Mouse (Mus musculus): ENCODE data around the gene Myo1e. TPM values are rescaled to one million over a fixed set of nuclear protein-coding genes. Genes with fewer than 3 reads are reported as not detected.

Gene Myo1e
- polyA plus RNA-seq, 1 experiment from 2014 or later, result 10.5 TPM

- Histone ChIP-seq H3K4me2 (ENCODE audit: low read depth, low read length, severe bottlenecking) (no peak overlapping the region), H3K27ac (ENCODE audit: low read depth, low read length) (no peak overlapping the region), H3K4me3 (ENCODE audit: low read depth, low read length) (no peak overlapping the region), H3K9me3 (ENCODE audit: control insufficient read depth, low read length) (no peaks in the 10 kb centered on the region), H3K27me3 (ENCODE audit: control insufficient read depth, insufficient read depth, low read length) (peaks cover 2% of the 10 kb centered on the region; the same call in 1 of the 2 replicates), H3K4me1 (replicated peaks; ENCODE audit: control insufficient read depth, insufficient read depth, low read length) (peaks cover 4% of the 10 kb centered on the region; the same call in 1 of the 2 replicates), H3K9ac (ENCODE audit: low read length) (no peak overlapping the region), H3K36me3 (ENCODE audit: control insufficient read depth, insufficient read depth, low read length) (no peaks in the 10 kb centered on the region)
- 83% methylated on average over 8 of the region's 8 CpGs for WGBS
- ATAC-seq (replicated peaks; ENCODE audit: low FRiP score), result no peak
- no peak for DNase-seq (ENCODE audit: low spot score)
Measured at GRCm38 (mm10) chr9:70209296-70210049, 2.3 kb downstream of the Myo1e start.

DNA sequence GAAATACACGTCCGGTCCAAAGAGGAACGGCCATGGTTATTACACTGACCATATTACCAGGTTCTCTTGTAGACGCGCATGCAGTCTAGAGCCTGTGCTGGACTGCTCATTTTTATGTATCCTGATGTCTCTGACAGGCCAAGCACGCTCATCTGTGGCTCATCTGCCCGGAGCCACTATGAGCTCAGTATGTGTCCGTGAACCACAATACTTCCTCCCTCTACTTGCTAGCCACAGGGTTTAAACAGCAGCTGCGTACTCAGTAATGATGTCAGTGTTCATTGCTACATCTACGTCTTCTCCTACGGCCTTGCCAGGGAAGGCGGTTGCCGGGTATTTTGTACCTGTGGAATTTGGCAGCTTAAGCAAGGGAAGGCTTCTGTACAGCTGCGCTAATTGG is 4.5 kb downstream of the Myo1e start:
- H3K27me3 ChIP-seq (ENCODE audit: control insufficient read depth, insufficient read depth, low read length), result no peaks in the 10 kb centered on the region
- 87% methylated on average over 14 of the region's 14 CpGs for WGBS

GRCm38 (mm10) chr9:70216517-70216916 is 9.4 kb downstream of the Myo1e start:
- Histone ChIP-seq H3K9ac (ENCODE audit: low read length) (no peak overlapping the region), H3K4me3 (ENCODE audit: low read depth, low read length) (no peak overlapping the region), H3K27me3 (ENCODE audit: control insufficient read depth, insufficient read depth, low read length) (no peaks in the 10 kb centered on the region), H3K4me1 (replicated peaks; ENCODE audit: control insufficient read depth, insufficient read depth, low read length) (no peaks in the 10 kb centered on the region), H3K9me3 (ENCODE audit: control insufficient read depth, low read length) (no peaks in the 10 kb centered on the region), H3K27ac (ENCODE audit: low read depth, low read length) (no peak overlapping the region), H3K36me3 (ENCODE audit: control insufficient read depth, insufficient read depth, low read length) (no peaks in the 10 kb centered on the region), H3K4me2 (ENCODE audit: low read depth, low read length, severe bottlenecking) (no peak overlapping the region)
- DNase-seq (ENCODE audit: low spot score) (no peak), ATAC-seq (replicated peaks; ENCODE audit: low FRiP score) (no peak)
- 76% methylated on average over 6 of the region's 6 CpGs for WGBS

More for the DNA sequence above, 4.5 kb downstream of the Myo1e start:
- H3K27ac ChIP-seq (ENCODE audit: low read depth, low read length), result no peak overlapping the region
- no peak overlapping the region for H3K9ac ChIP-seq (ENCODE audit: low read length)
- H3K4me3 ChIP-seq (ENCODE audit: low read depth, low read length), result no peak overlapping the region
- H3K4me1 ChIP-seq (replicated peaks; ENCODE audit: control insufficient read depth, insufficient read depth, low read length), result peaks cover 4% of the 10 kb centered on the region; the same call in 1 of the 2 replicates
- DNase-seq (ENCODE audit: low spot score) (no peak), ATAC-seq (replicated peaks; ENCODE audit: low FRiP score) (no peak)
- no peaks in the 10 kb centered on the region for H3K9me3 ChIP-seq (ENCODE audit: control insufficient read depth, low read length)
- H3K4me2 ChIP-seq (ENCODE audit: low read depth, low read length, severe bottlenecking), result no peak overlapping the region
- no peaks in the 10 kb centered on the region for H3K36me3 ChIP-seq (ENCODE audit: control insufficient read depth, insufficient read depth, low read length)

DNA sequence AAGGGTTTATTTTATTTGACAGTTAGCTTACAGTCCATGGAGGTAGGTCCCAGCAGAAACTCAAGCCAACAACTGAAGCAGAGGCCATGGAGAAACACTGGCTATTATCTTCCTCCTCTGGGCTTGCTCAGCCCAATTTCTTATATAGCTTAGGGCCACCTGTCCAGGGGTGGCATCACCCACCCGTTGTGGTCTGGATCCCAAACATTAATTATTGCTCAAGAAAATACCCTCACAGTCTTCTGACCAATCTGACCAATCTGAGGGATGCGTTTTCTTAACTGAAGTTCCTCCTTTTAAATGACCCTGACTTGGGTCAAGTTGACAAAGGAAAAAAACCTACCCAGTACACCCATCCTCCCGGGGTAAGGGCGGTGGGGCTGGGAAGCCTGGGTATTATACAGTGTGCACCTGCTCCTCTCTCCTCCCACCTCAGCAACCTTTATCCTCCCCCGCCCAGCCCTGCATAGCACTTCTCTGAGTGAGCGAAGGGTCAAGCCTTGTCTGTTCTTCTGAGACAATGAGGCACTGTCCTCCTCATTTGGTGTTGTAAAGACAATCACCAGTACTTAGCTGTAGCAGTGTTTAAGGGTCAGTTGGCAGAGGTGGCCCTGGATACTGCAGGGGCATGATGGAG is 12.3 kb downstream of the Myo1e start:
- no peak overlapping the region for H3K9ac ChIP-seq (ENCODE audit: low read length)
- no peak overlapping the region for H3K27ac ChIP-seq (ENCODE audit: low read depth, low read length)
- WGBS, result 71% methylated on average over 6 of the region's 6 CpGs
- H3K4me2 ChIP-seq (ENCODE audit: low read depth, low read length, severe bottlenecking), result no peak overlapping the region
- DNase-seq (ENCODE audit: low spot score), result no peak
- no peaks in the 10 kb centered on the region for H3K9me3 ChIP-seq (ENCODE audit: control insufficient read depth, low read length)
- H3K27me3 ChIP-seq (ENCODE audit: control insufficient read depth, insufficient read depth, low read length), result no peaks in the 10 kb centered on the region
- no peaks in the 10 kb centered on the region for H3K4me1 ChIP-seq (replicated peaks; ENCODE audit: control insufficient read depth, insufficient read depth, low read length)
- ATAC-seq (replicated peaks; ENCODE audit: low FRiP score), result no peak
- H3K4me3 ChIP-seq (ENCODE audit: low read depth, low read length), result no peak overlapping the region
- H3K36me3 ChIP-seq (ENCODE audit: control insufficient read depth, insufficient read depth, low read length), result no peaks in the 10 kb centered on the region

- ATAC-seq (replicated peaks; ENCODE audit: low FRiP score), result no peak
- Histone ChIP-seq H3K9me3 (ENCODE audit: control insufficient read depth, low read length) (no peaks in the 10 kb centered on the region), H3K27me3 (ENCODE audit: control insufficient read depth, insufficient read depth, low read length) (no peaks in the 10 kb centered on the region), H3K36me3 (ENCODE audit: control insufficient read depth, insufficient read depth, low read length) (no peaks in the 10 kb centered on the region), H3K4me3 (ENCODE audit: low read depth, low read length) (no peak overlapping the region), H3K9ac (ENCODE audit: low read length) (no peak overlapping the region), H3K4me2 (ENCODE audit: low read depth, low read length, severe bottlenecking) (no peak overlapping the region), H3K27ac (ENCODE audit: low read depth, low read length) (no peak overlapping the region), H3K4me1 (replicated peaks; ENCODE audit: control insufficient read depth, insufficient read depth, low read length) (no peaks in the 10 kb centered on the region)
- 77% methylated on average over 7 of the region's 7 CpGs for WGBS
- DNase-seq (ENCODE audit: low spot score), result no peak
Measured at GRCm38 (mm10) chr9:70220461-70221170, 13.5 kb downstream of the Myo1e start.

GRCm38 (mm10) chr9:70223142-70223541 is 16.0 kb downstream of the Myo1e start:
- WGBS, result 84% methylated on average over 4 of the region's 4 CpGs
- Histone ChIP-seq H3K4me3 (ENCODE audit: low read depth, low read length) (no peak overlapping the region), H3K27me3 (ENCODE audit: control insufficient read depth, insufficient read depth, low read length) (no peaks in the 10 kb centered on the region), H3K4me1 (replicated peaks; ENCODE audit: control insufficient read depth, insufficient read depth, low read length) (no peaks in the 10 kb centered on the region), H3K36me3 (ENCODE audit: control insufficient read depth, insufficient read depth, low read length) (no peaks in the 10 kb centered on the region), H3K9me3 (ENCODE audit: control insufficient read depth, low read length) (no peaks in the 10 kb centered on the region), H3K9ac (ENCODE audit: low read length) (no peak overlapping the region), H3K4me2 (ENCODE audit: low read depth, low read length, severe bottlenecking) (no peak overlapping the region), H3K27ac (ENCODE audit: low read depth, low read length) (no peak overlapping the region)
- ATAC-seq (replicated peaks; ENCODE audit: low FRiP score) (no peak), DNase-seq (ENCODE audit: low spot score) (no peak)

DNA sequence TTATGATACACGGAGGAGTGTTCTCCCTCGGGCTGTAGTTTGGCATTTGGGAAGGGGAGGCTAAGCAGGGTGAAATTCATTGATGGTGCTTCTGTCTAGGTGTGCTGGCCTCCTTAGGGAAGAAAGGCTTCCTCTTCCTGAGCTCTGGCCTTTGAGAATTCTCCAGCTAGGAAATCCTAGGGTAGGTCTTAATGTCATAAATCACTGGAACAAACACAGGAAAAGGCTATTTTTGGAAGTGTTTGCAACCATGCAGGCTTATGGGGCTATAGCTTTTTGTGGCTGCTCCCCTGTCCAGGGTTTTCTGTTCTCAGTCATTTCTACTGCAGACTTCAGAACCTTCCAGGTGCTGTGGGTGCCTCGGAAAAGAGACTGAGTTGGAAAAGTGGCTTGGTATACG is 16.9 kb downstream of the Myo1e start:
- no peaks in the 10 kb centered on the region for H3K36me3 ChIP-seq (ENCODE audit: control insufficient read depth, insufficient read depth, low read length)
- no peak overlapping the region for H3K4me2 ChIP-seq (ENCODE audit: low read depth, low read length, severe bottlenecking)
- WGBS, result 87% methylated on average over 4 of the region's 4 CpGs
- DNase-seq (ENCODE audit: low spot score), result no peak
- no peaks in the 10 kb centered on the region for H3K27me3 ChIP-seq (ENCODE audit: control insufficient read depth, insufficient read depth, low read length)
- H3K4me1 ChIP-seq (replicated peaks; ENCODE audit: control insufficient read depth, insufficient read depth, low read length), result no peaks in the 10 kb centered on the region
- no peak overlapping the region for H3K27ac ChIP-seq (ENCODE audit: low read depth, low read length)
- H3K4me3 ChIP-seq (ENCODE audit: low read depth, low read length), result no peak overlapping the region
- no peak for ATAC-seq (replicated peaks; ENCODE audit: low FRiP score)
- H3K9me3 ChIP-seq (ENCODE audit: control insufficient read depth, low read length), result no peaks in the 10 kb centered on the region
- H3K9ac ChIP-seq (ENCODE audit: low read length), result no peak overlapping the region

DNA sequence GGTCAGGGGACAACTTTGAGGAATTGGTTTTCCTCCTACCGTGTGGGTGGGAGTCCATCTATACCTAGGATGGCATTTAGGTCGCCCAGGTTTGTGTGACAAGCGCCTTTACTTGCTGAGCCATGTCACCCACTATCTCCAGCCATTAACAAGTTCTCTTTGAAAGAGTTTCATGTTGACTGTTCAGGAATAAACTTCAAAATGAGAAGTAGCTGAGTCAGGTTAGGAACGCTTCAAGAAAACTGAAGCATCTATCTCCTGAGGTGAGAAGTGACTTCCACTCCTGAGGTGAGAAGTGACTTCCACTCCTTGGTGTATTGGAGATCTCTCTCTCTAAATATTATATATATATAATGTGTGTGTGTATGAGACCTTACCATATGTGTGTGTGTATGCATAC is 19.2 kb downstream of the Myo1e start:
- WGBS, result 92% methylated on average over 4 of the region's 4 CpGs
- no peak for ATAC-seq (replicated peaks; ENCODE audit: low FRiP score)
- DNase-seq (ENCODE audit: low spot score), result no peak

More for the DNA sequence above, 19.2 kb downstream of the Myo1e start:
- Histone ChIP-seq H3K4me2 (ENCODE audit: low read depth, low read length, severe bottlenecking) (no peak overlapping the region), H3K4me3 (ENCODE audit: low read depth, low read length) (no peak overlapping the region), H3K9ac (ENCODE audit: low read length) (no peak overlapping the region), H3K9me3 (ENCODE audit: control insufficient read depth, low read length) (no peaks in the 10 kb centered on the region), H3K27me3 (ENCODE audit: control insufficient read depth, insufficient read depth, low read length) (no peaks in the 10 kb centered on the region), H3K27ac (ENCODE audit: low read depth, low read length) (no peak overlapping the region), H3K36me3 (ENCODE audit: control insufficient read depth, insufficient read depth, low read length) (no peaks in the 10 kb centered on the region), H3K4me1 (replicated peaks; ENCODE audit: control insufficient read depth, insufficient read depth, low read length) (no peaks in the 10 kb centered on the region)

All from forebrain, embryonic 11.5 days (tissue).